Mouse (Mus musculus): ENCODE measurements around the gene Arv1. TPM values are rescaled to one million over a fixed set of nuclear protein-coding genes. Genes with fewer than 3 reads are reported as not detected.

Arv1 gene
- total and polyA plus RNA-seq, 3 experiments, result 11.9 to 24.1 TPM; not detected in 1

GRCm38 (mm10) chr8:124691706-124692105 lies 30.2 kb upstream of the Arv1 start:
- Histone ChIP-seq H3K27ac (ENCODE audit: control insufficient read depth, low read depth, low read length) (no peak overlapping the region), H3K36me3 (ENCODE audit: control insufficient read depth in 1 of 2, insufficient read depth in 2 of 2, low read length in 2 of 2) (no peaks in the 10 kb centered on the region; a peak in 1 of 4 replicates), H3K4me3 (ENCODE audit: control insufficient read depth in 1 of 2, insufficient read depth in 1 of 2, low read depth in 2 of 2, low read length in 2 of 2) (no peak overlapping the region), H3K9ac (ENCODE audit: control insufficient read depth, low read depth, low read length, poor library complexity, severe bottlenecking) (no peak overlapping the region), H3K9me3 (replicated peaks; ENCODE audit: insufficient read depth, low read length) (no peaks in the 10 kb centered on the region), H3K27me3 (ENCODE audit: control insufficient read depth in 1 of 2, insufficient read depth in 2 of 2, low read length in 2 of 2) (no peaks in the 10 kb centered on the region), H3K79me2 (ENCODE audit: control insufficient read depth, insufficient read depth, low read length, poor library complexity) (no peaks in the 10 kb centered on the region), H3K4me1 (ENCODE audit: control insufficient read depth in 1 of 2, insufficient read depth in 2 of 2, low read length in 2 of 2) (no peaks in the 10 kb centered on the region)
- TF ChIP-seq GATA1 (IDR thresholded peaks at IDR 0.05; ENCODE audit: low read depth, low read length), result no peak
- TF ChIP-seq RCOR1 (IDR thresholded peaks at IDR 0.05; ENCODE audit: low read depth, low read length), result no peak
- TF ChIP-seq SIN3A (IDR thresholded peaks at IDR 0.05; ENCODE audit: low read length), result no peak
- TF ChIP-seq USF1 (IDR thresholded peaks at IDR 0.05; ENCODE audit: low read depth, low read length), result no peak
- TF ChIP-seq ZKSCAN1 (IDR thresholded peaks at IDR 0.05; ENCODE audit: low read depth, low read length), result no peak
- TF ChIP-seq USF2 (IDR thresholded peaks at IDR 0.05; ENCODE audit: borderline replicate concordance in 1 of 2, insufficient read depth in 1 of 2, low read depth in 1 of 2, low read length in 2 of 2), result no peak
- TF ChIP-seq ETS1 (IDR thresholded peaks at IDR 0.05; ENCODE audit: low read depth, low read length), result no peak
- no peak for TF ChIP-seq ZMIZ1 (IDR thresholded peaks at IDR 0.05; ENCODE audit: low read depth, low read length)
- TF ChIP-seq HCFC1 (IDR thresholded peaks at IDR 0.05; ENCODE audit: low read depth, low read length), result no peak
- TF ChIP-seq KAT2A (conservative IDR thresholded peaks at IDR 0.05; ENCODE audit: low read depth, low read length), result no peak
- no peak for TF ChIP-seq NELFE (IDR thresholded peaks at IDR 0.05; ENCODE audit: low read depth, low read length)
- TF ChIP-seq MXI1 (IDR thresholded peaks at IDR 0.05; ENCODE audit: low read depth, low read length), result no peak
- no peak for TF ChIP-seq POLR2AphosphoS2 (IDR thresholded peaks at IDR 0.05; ENCODE audit: low read length)
- DNase-seq (ENCODE audit: low read depth, low spot score), result no peak

GRCm38 (mm10) chr8:124695424-124696100 lies 26.4 kb upstream of the Arv1 start:
- TF ChIP-seq MAZ (IDR thresholded peaks at IDR 0.05; ENCODE audit: low read depth, low read length), result no peak
- no peak for TF ChIP-seq TBP (IDR thresholded peaks at IDR 0.05; ENCODE audit: low read depth, low read length)
- no peak for TF ChIP-seq BHLHE40 (IDR thresholded peaks at IDR 0.05; ENCODE audit: borderline replicate concordance, low read depth, low read length)
- no peak for TF ChIP-seq GATA1 (IDR thresholded peaks at IDR 0.05; ENCODE audit: low read depth, low read length)
- no peak for TF ChIP-seq E2F4 (IDR thresholded peaks at IDR 0.05; ENCODE audit: borderline replicate concordance, low read depth, low read length)
- TF ChIP-seq HCFC1 (IDR thresholded peaks at IDR 0.05; ENCODE audit: low read depth, low read length), result no peak
- no peak overlapping the region for H3K9ac ChIP-seq (ENCODE audit: control insufficient read depth, low read depth, low read length, poor library complexity, severe bottlenecking)
- no peaks in the 10 kb centered on the region for H3K9me3 ChIP-seq (replicated peaks; ENCODE audit: insufficient read depth, low read length)
- no peak overlapping the region for H3K4me3 ChIP-seq (ENCODE audit: control insufficient read depth in 1 of 2, insufficient read depth in 1 of 2, low read depth in 2 of 2, low read length in 2 of 2)
- no peaks in the 10 kb centered on the region for H3K27me3 ChIP-seq (ENCODE audit: control insufficient read depth in 1 of 2, insufficient read depth in 2 of 2, low read length in 2 of 2)
- H3K36me3 ChIP-seq (ENCODE audit: control insufficient read depth in 1 of 2, insufficient read depth in 2 of 2, low read length in 2 of 2), result peaks cover under 1 to 5% of the 10 kb centered on the region in 2 experiments; a peak in 3 of 4 replicates
- no peaks in the 10 kb centered on the region for H3K79me2 ChIP-seq (ENCODE audit: control insufficient read depth, insufficient read depth, low read length, poor library complexity)
- peaks cover 0 to under 1% of the 10 kb centered on the region in 2 experiments; a peak in 1 of 4 replicates for H3K4me1 ChIP-seq (ENCODE audit: control insufficient read depth in 1 of 2, insufficient read depth in 2 of 2, low read length in 2 of 2)
- H3K27ac ChIP-seq (ENCODE audit: control insufficient read depth, low read depth, low read length), result no peak overlapping the region
- no peak for DNase-seq (ENCODE audit: low read depth, low spot score)

All from MEL (cell line).